Mouse (Mus musculus): Measurements from ENCODE around the gene Tceanc. TPM values are rescaled to one million over a fixed set of nuclear protein-coding genes. Genes with fewer than 3 reads are reported as not detected.

The Tceanc gene
- polyA plus RNA-seq, 1 experiment from 2014 or later = 3.2 TPM

- Histone ChIP-seq H3K27ac (replicated peaks) (peak within 1 kb of the TSS; percentile 76), H3K36me3 (replicated peaks) (no peaks in the 10 kb centered on the region), H3K27me3 (no peaks in the 10 kb centered on the region), H3K9ac (peak within 1 kb of the TSS; percentile 70), H3K4me2 (peak within 1 kb of the TSS; percentile 68), H3K4me1 (replicated peaks) (0 out of 2 replicates have a peak, but pooled peaks cover 2% of the 10 kb centered on the region), H3K9me3 (replicated peaks) (no peaks in the 10 kb centered on the region), H3K4me3 (replicated peaks) (peak within 1 kb of the TSS; percentile 72)
- WGBS (ENCODE audit: insufficient replicate concordance) = 17% methylated on average over 41 of the region's 41 CpGs
- ATAC-seq (ENCODE audit: insufficient read depth) = peak; percentile 96
Observed at GRCm38 (mm10) chrX:166479365-166479983, 38.9 kb downstream of the Tceanc start, which contains the start of gene Rab9. TSS of gene Rab9 (minus strand) at chrX:166479867.

DNA sequence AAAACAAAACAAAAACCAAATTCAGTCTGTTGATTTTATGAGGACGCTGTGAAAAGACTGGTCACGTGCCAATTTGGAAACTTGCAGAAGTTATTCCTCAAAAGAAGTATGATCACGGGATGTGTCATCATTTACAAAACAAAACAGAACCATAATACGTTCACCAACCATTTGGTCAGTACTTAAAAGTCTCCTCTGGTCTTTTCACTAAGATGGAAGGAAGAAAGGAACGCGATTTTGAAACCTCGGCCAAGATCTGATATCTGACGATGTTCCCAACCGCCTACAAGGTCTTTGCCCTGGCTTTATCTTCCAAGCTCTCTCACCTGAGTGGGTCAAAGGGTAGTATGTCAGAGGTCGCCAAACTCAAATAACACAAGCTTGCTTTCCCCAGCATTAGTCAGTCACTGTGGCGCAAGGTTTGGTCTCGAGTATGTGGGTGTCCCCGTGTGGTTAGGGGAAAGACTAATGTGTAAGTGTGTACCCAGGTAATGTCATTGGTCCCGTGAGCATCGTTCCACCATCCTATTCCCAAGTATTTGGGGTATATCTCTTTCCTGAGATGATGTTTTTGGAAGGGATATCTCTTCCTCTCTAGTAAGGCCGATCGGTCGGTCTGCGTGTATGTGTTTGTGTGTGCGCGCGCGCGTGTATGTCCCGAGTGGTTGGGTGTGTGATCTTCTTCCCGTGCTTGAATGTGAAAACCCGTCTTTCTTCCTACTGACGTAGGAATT, 39.6 kb downstream of the Tceanc start:
- Histone ChIP-seq H3K4me2 (peak overlapping the region; percentile 68), H3K27ac (replicated peaks) (peak overlapping the region; percentile 76), H3K9me3 (replicated peaks) (no peaks in the 10 kb centered on the region), H3K36me3 (replicated peaks) (no peaks in the 10 kb centered on the region), H3K9ac (peak overlapping the region; percentile 70), H3K27me3 (no peaks in the 10 kb centered on the region), H3K4me1 (replicated peaks) (0 out of 2 replicates have a peak, but pooled peaks cover 2% of the 10 kb centered on the region), H3K4me3 (replicated peaks) (peak overlapping the region; percentile 72)
- WGBS (ENCODE audit: insufficient replicate concordance) = 17% methylated on average over 28 of the region's 28 CpGs
- ATAC-seq (ENCODE audit: insufficient read depth) = peak; percentile 37

DNA sequence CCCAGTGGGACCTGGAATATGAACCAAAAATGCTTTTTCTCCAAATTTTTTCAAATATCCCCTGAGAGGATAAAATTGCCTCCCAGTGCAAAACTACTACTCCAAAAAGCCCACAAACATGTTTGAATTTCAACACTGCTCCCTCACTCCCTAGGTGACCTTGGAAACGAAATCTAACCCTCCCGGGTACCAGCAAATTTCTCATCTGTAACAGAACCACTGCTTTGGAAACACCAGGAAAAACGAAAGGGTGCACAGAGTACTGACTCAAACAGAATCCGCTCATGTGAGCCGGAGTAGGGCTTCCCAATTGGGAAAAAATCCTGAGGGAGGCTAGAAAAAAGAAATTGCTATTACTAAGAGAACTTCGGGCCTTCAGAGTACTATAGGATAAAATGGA, 41.0 kb downstream of the Tceanc start:
- 60% methylated on average over 6 of the region's 6 CpGs for WGBS (ENCODE audit: insufficient replicate concordance)
- no peaks in the 10 kb centered on the region for H3K27me3 ChIP-seq
- H3K9me3 ChIP-seq (replicated peaks) = no peaks in the 10 kb centered on the region
- H3K36me3 ChIP-seq (replicated peaks) = no peaks in the 10 kb centered on the region
- H3K4me1 ChIP-seq (replicated peaks) = 0 out of 2 replicates have a peak, but pooled peaks cover 2% of the 10 kb centered on the region
- peak overlapping the region; percentile 68; the same call in 1 of the 2 replicates for H3K4me2 ChIP-seq
- H3K9ac ChIP-seq = no peak overlapping the region
- no peak overlapping the region for H3K27ac ChIP-seq (replicated peaks)
- ATAC-seq (ENCODE audit: insufficient read depth) = no peak
- peak overlapping the region; percentile 3; the same call in 1 of the 2 replicates for H3K4me3 ChIP-seq (replicated peaks)

GRCm38 (mm10) chrX:166472612-166473011, 45.8 kb downstream of the Tceanc start:
- ATAC-seq (ENCODE audit: insufficient read depth) = no peak
- Histone ChIP-seq H3K9me3 (replicated peaks) (no peaks in the 10 kb centered on the region), H3K9ac (no peak overlapping the region), H3K4me3 (replicated peaks) (no peak overlapping the region), H3K4me1 (replicated peaks) (no peaks in the 10 kb centered on the region), H3K27me3 (no peaks in the 10 kb centered on the region), H3K4me2 (no peak overlapping the region), H3K27ac (replicated peaks) (no peak overlapping the region), H3K36me3 (replicated peaks) (peaks cover 3% of the 10 kb centered on the region; the same call in 1 of the 2 replicates)
- WGBS (ENCODE audit: insufficient replicate concordance) = 64% methylated on average over 6 of the region's 6 CpGs

- Histone ChIP-seq H3K27me3 (no peaks in the 10 kb centered on the region), H3K4me2 (no peak overlapping the region), H3K4me3 (replicated peaks) (no peak overlapping the region), H3K9ac (no peak overlapping the region), H3K4me1 (replicated peaks) (no peaks in the 10 kb centered on the region), H3K9me3 (replicated peaks) (no peaks in the 10 kb centered on the region), H3K36me3 (replicated peaks) (peaks cover 3% of the 10 kb centered on the region; the same call in 1 of the 2 replicates), H3K27ac (replicated peaks) (no peak overlapping the region)
- ATAC-seq (ENCODE audit: insufficient read depth) = no peak
- WGBS (ENCODE audit: insufficient replicate concordance) = 83% methylated on average over 7 of the region's 7 CpGs
Observed at GRCm38 (mm10) chrX:166468321-166468720, 50.0 kb downstream of the Tceanc start.

DNA sequence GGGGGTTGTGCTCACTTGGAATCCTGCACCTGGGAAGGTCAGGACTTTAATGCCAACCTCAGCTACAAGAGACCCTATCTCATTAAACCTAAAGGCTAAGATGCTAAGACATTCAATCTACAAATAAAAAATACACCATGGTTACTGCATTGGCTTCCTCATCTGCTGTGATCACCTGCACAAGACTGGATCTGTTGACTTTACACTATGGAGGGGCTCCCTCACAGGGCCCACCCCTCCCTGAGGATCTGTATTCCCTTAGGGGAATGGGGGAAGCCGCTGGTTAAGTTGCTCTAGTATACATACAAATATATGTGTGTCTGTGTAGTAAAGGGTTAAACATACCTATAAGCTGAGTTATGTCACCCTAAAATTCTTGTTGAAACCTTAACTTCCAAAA, 62.8 kb downstream of the Tceanc start:
- 94% methylated on average over 1 of the region's 1 CpGs for WGBS (ENCODE audit: insufficient replicate concordance)
- no peak for ATAC-seq (ENCODE audit: insufficient read depth)
- H3K27ac ChIP-seq (replicated peaks) = no peak overlapping the region
- H3K9ac ChIP-seq = no peak overlapping the region
- peaks cover 12% of the 10 kb centered on the region; the same call in 1 of the 2 replicates for H3K36me3 ChIP-seq (replicated peaks)
- H3K27me3 ChIP-seq = no peaks in the 10 kb centered on the region
- no peaks in the 10 kb centered on the region for H3K4me1 ChIP-seq (replicated peaks)
- H3K9me3 ChIP-seq (replicated peaks) = no peaks in the 10 kb centered on the region
- no peak overlapping the region for H3K4me3 ChIP-seq (replicated peaks)
- no peak overlapping the region for H3K4me2 ChIP-seq

GRCm38 (mm10) chrX:166454331-166454730, 64.0 kb downstream of the Tceanc start:
- Histone ChIP-seq H3K36me3 (replicated peaks) (peaks cover 12% of the 10 kb centered on the region; the same call in 1 of the 2 replicates), H3K9me3 (replicated peaks) (no peaks in the 10 kb centered on the region), H3K4me2 (no peak overlapping the region), H3K27me3 (no peaks in the 10 kb centered on the region), H3K9ac (no peak overlapping the region), H3K4me1 (replicated peaks) (no peaks in the 10 kb centered on the region), H3K27ac (replicated peaks) (no peak overlapping the region), H3K4me3 (replicated peaks) (no peak overlapping the region)
- 55% methylated on average over 3 of the region's 3 CpGs for WGBS (ENCODE audit: insufficient replicate concordance)
- no peak for ATAC-seq (ENCODE audit: insufficient read depth)

- H3K27me3 ChIP-seq = no peaks in the 10 kb centered on the region
- H3K36me3 ChIP-seq (replicated peaks) = peaks cover 12% of the 10 kb centered on the region; the same call in 1 of the 2 replicates
- no peak overlapping the region for H3K4me3 ChIP-seq (replicated peaks)
- H3K9me3 ChIP-seq (replicated peaks) = no peaks in the 10 kb centered on the region
- H3K27ac ChIP-seq (replicated peaks) = no peak overlapping the region
- ATAC-seq (ENCODE audit: insufficient read depth) = no peak
- H3K9ac ChIP-seq = no peak overlapping the region
- 39% methylated on average over 6 of the region's 6 CpGs for WGBS (ENCODE audit: insufficient replicate concordance)
- H3K4me1 ChIP-seq (replicated peaks) = no peaks in the 10 kb centered on the region
- no peak overlapping the region for H3K4me2 ChIP-seq
Observed at GRCm38 (mm10) chrX:166453532-166453931, 64.8 kb downstream of the Tceanc start.

Other genes starting within 250 kb of the Tceanc start
- 9.7 and 9.9 TPM in 2 replicates for gene Trappc2, start 78.0 kb downstream of the Tceanc start, polyA plus RNA-seq (2015; fragmentation: Nextera tagmentation; extraction: Ambion mirVana)
- 2.1 and 2.2 TPM in 2 replicates for gene Ofd1, start 77.9 kb downstream of the Tceanc start, polyA plus RNA-seq (2015; fragmentation: Nextera tagmentation; extraction: Ambion mirVana)
- 18.6 and 21.9 TPM in 2 replicates for gene Rab9, start 38.7 kb downstream of the Tceanc start, polyA plus RNA-seq (2015; fragmentation: Nextera tagmentation; extraction: Ambion mirVana)
- 0.79 and 0.89 TPM in 2 replicates for gene Egfl6, start 67.2 kb upstream of the Tceanc start, polyA plus RNA-seq (2015; fragmentation: Nextera tagmentation; extraction: Ambion mirVana)

Data from liver, embryonic 15.5 days (tissue).